Mouse (Mus musculus): ENCODE results near the gene Glp2r. TPM values are rescaled to one million over a fixed set of nuclear protein-coding genes. Genes with fewer than 3 reads are reported as not detected.

The Glp2r gene
- polyA plus RNA-seq (2015; fragmentation: Nextera tagmentation; extraction: Ambion mirVana): 4.0 and 4.2 TPM in 2 replicates

- Histone ChIP-seq H3K36me3 (no peaks in the 10 kb centered on the region), H3K27me3 (replicated peaks) (no peaks in the 10 kb centered on the region), H3K4me1 (replicated peaks) (peaks cover 5% of the 10 kb centered on the region; the same call in 1 of the 2 replicates), H3K9me3 (no peaks in the 10 kb centered on the region), H3K4me3 (replicated peaks) (0 out of 2 replicates have a peak within 1 kb of the TSS, but pooled peaks have one; percentile 3), H3K27ac (peak within 1 kb of the TSS; percentile 51), H3K9ac (no peak within 1 kb of the TSS), H3K4me2 (replicated peaks) (peak within 1 kb of the TSS; percentile 35)
- WGBS: 47% methylated on average over 14 of the region's 14 CpGs
- 0 out of 2 replicates have a peak, but pooled peaks have one; percentile 39 for ATAC-seq
Observed at GRCm38 (mm10) chr11:67771053-67771452, at the start of gene Glp2r. Gene Glp2r (minus strand): TSS chr11:67771153.

GRCm38 (mm10) chr11:67820221-67820620 lies 49.3 kb upstream of the Glp2r start:
- Histone ChIP-seq H3K9me3 (no peaks in the 10 kb centered on the region), H3K4me3 (replicated peaks) (no peak overlapping the region), H3K27ac (no peak overlapping the region), H3K4me2 (replicated peaks) (no peak overlapping the region), H3K36me3 (no peaks in the 10 kb centered on the region), H3K4me1 (replicated peaks) (0 out of 2 replicates have a peak, but pooled peaks cover 2% of the 10 kb centered on the region), H3K9ac (no peak overlapping the region), H3K27me3 (replicated peaks) (no peaks in the 10 kb centered on the region)
- ATAC-seq: peak; percentile 41; the same call in 1 of the 2 replicates
- 27% methylated on average over 4 of the region's 4 CpGs for WGBS

- Histone ChIP-seq H3K4me1 (replicated peaks) (0 out of 2 replicates have a peak, but pooled peaks cover 2% of the 10 kb centered on the region), H3K4me3 (replicated peaks) (no peak overlapping the region), H3K36me3 (no peaks in the 10 kb centered on the region), H3K9me3 (no peaks in the 10 kb centered on the region), H3K4me2 (replicated peaks) (peak overlapping the region; percentile 43), H3K9ac (no peak overlapping the region), H3K27ac (no peak overlapping the region), H3K27me3 (replicated peaks) (no peaks in the 10 kb centered on the region)
- peak; percentile 34; the same call in 1 of the 2 replicates for ATAC-seq
- WGBS: 16% methylated on average over 5 of the region's 5 CpGs
Observed at GRCm38 (mm10) chr11:67819604-67820003, 48.7 kb upstream of the Glp2r start.

- no peak for ATAC-seq
- Histone ChIP-seq H3K27me3 (replicated peaks) (no peaks in the 10 kb centered on the region), H3K9ac (no peak overlapping the region), H3K27ac (no peak overlapping the region), H3K4me1 (replicated peaks) (no peaks in the 10 kb centered on the region), H3K9me3 (no peaks in the 10 kb centered on the region), H3K36me3 (no peaks in the 10 kb centered on the region), H3K4me3 (replicated peaks) (no peak overlapping the region), H3K4me2 (replicated peaks) (no peak overlapping the region)
- WGBS: 74% methylated on average over 6 of the region's 6 CpGs
Observed at GRCm38 (mm10) chr11:67811535-67811934, 40.6 kb upstream of the Glp2r start.

GRCm38 (mm10) chr11:67808051-67808450 lies 37.1 kb upstream of the Glp2r start:
- Histone ChIP-seq H3K4me3 (replicated peaks) (no peak overlapping the region), H3K4me2 (replicated peaks) (no peak overlapping the region), H3K36me3 (no peaks in the 10 kb centered on the region), H3K4me1 (replicated peaks) (no peaks in the 10 kb centered on the region), H3K9ac (no peak overlapping the region), H3K27ac (no peak overlapping the region), H3K9me3 (no peaks in the 10 kb centered on the region), H3K27me3 (replicated peaks) (no peaks in the 10 kb centered on the region)
- ATAC-seq: no peak
- WGBS: 77% methylated on average over 5 of the region's 5 CpGs

- 75% methylated on average over 11 of the region's 11 CpGs for WGBS
Observed at GRCm38 (mm10) chr11:67806832-67807597, 36.1 kb upstream of the Glp2r start.

GRCm38 (mm10) chr11:67805538-67805937 lies 34.6 kb upstream of the Glp2r start:
- ATAC-seq: no peak
- no peaks in the 10 kb centered on the region for H3K9me3 ChIP-seq
- 94% methylated on average over 1 of the region's 1 CpGs for WGBS
- H3K4me2 ChIP-seq (replicated peaks): no peak overlapping the region
- H3K27ac ChIP-seq: no peak overlapping the region
- no peaks in the 10 kb centered on the region for H3K4me1 ChIP-seq (replicated peaks)
- no peaks in the 10 kb centered on the region for H3K27me3 ChIP-seq (replicated peaks)
- H3K9ac ChIP-seq: no peak overlapping the region
- H3K4me3 ChIP-seq (replicated peaks): no peak overlapping the region
- H3K36me3 ChIP-seq: no peaks in the 10 kb centered on the region

More at GRCm38 (mm10) chr11:67806832-67807597, 36.1 kb upstream of the Glp2r start:
- Histone ChIP-seq H3K9ac (no peak overlapping the region), H3K27ac (no peak overlapping the region), H3K4me1 (replicated peaks) (no peaks in the 10 kb centered on the region), H3K9me3 (no peaks in the 10 kb centered on the region), H3K27me3 (replicated peaks) (no peaks in the 10 kb centered on the region), H3K36me3 (no peaks in the 10 kb centered on the region), H3K4me3 (replicated peaks) (no peak overlapping the region), H3K4me2 (replicated peaks) (no peak overlapping the region)
- no peak for ATAC-seq

- 55% methylated on average over 8 of the region's 8 CpGs for WGBS
- H3K9ac ChIP-seq: no peak overlapping the region
- no peaks in the 10 kb centered on the region for H3K4me1 ChIP-seq (replicated peaks)
- H3K27me3 ChIP-seq (replicated peaks): no peaks in the 10 kb centered on the region
- no peak overlapping the region for H3K27ac ChIP-seq
- no peaks in the 10 kb centered on the region for H3K36me3 ChIP-seq
- H3K4me3 ChIP-seq (replicated peaks): no peak overlapping the region
- H3K9me3 ChIP-seq: no peaks in the 10 kb centered on the region
- ATAC-seq: 0 out of 2 replicates have a peak, but pooled peaks have one; percentile 39
- H3K4me2 ChIP-seq (replicated peaks): no peak overlapping the region
Observed at GRCm38 (mm10) chr11:67801169-67801568, 30.2 kb upstream of the Glp2r start.

GRCm38 (mm10) chr11:67800130-67800723 lies 29.3 kb upstream of the Glp2r start:
- Histone ChIP-seq H3K4me2 (replicated peaks) (no peak overlapping the region), H3K9me3 (no peaks in the 10 kb centered on the region), H3K4me3 (replicated peaks) (no peak overlapping the region), H3K27me3 (replicated peaks) (no peaks in the 10 kb centered on the region), H3K9ac (no peak overlapping the region), H3K4me1 (replicated peaks) (no peaks in the 10 kb centered on the region), H3K36me3 (no peaks in the 10 kb centered on the region), H3K27ac (no peak overlapping the region)
- ATAC-seq: no peak

- 73% methylated on average over 7 of the region's 7 CpGs for WGBS
- H3K27me3 ChIP-seq (replicated peaks): no peaks in the 10 kb centered on the region
- no peaks in the 10 kb centered on the region for H3K4me1 ChIP-seq (replicated peaks)
- H3K36me3 ChIP-seq: no peaks in the 10 kb centered on the region
- no peak for ATAC-seq
- H3K9ac ChIP-seq: no peak within 1 kb of the TSS
- no peak within 1 kb of the TSS for H3K27ac ChIP-seq
- H3K9me3 ChIP-seq: no peaks in the 10 kb centered on the region
- H3K4me3 ChIP-seq (replicated peaks): no peak within 1 kb of the TSS
- no peak within 1 kb of the TSS for H3K4me2 ChIP-seq (replicated peaks)
Observed at GRCm38 (mm10) chr11:67797931-67798330, 27.0 kb upstream of the Glp2r start, which contains the start of gene Dhrs7c. Gene Dhrs7c (plus strand): TSS chr11:67798187.

- H3K4me3 ChIP-seq (replicated peaks): no peak overlapping the region
- H3K4me1 ChIP-seq (replicated peaks): no peaks in the 10 kb centered on the region
- no peak overlapping the region for H3K9ac ChIP-seq
- H3K27me3 ChIP-seq (replicated peaks): no peaks in the 10 kb centered on the region
- no peak for ATAC-seq
- H3K27ac ChIP-seq: no peak overlapping the region
- 79% methylated on average over 11 of the region's 11 CpGs for WGBS
- H3K36me3 ChIP-seq: no peaks in the 10 kb centered on the region
- no peaks in the 10 kb centered on the region for H3K9me3 ChIP-seq
- H3K4me2 ChIP-seq (replicated peaks): no peak overlapping the region
Observed at GRCm38 (mm10) chr11:67790182-67790581, 19.2 kb upstream of the Glp2r start.

GRCm38 (mm10) chr11:67774379-67774778 lies 3.4 kb upstream of the Glp2r start, which contains the start of gene Gsg1l2:
Gene Gsg1l2 (plus strand): TSS chr11:67774608.
- Histone ChIP-seq H3K27me3 (replicated peaks) (no peaks in the 10 kb centered on the region), H3K4me1 (replicated peaks) (no peaks in the 10 kb centered on the region), H3K9me3 (no peaks in the 10 kb centered on the region), H3K27ac (no peak within 1 kb of the TSS), H3K4me2 (replicated peaks) (no peak within 1 kb of the TSS), H3K4me3 (replicated peaks) (no peak within 1 kb of the TSS), H3K9ac (no peak within 1 kb of the TSS), H3K36me3 (no peaks in the 10 kb centered on the region)
- ATAC-seq: no peak
- 85% methylated on average over 12 of the region's 12 CpGs for WGBS

All from intestine, embryonic 15.5 days (tissue).